Mouse (Mus musculus) cortical plate, adult 2 months (tissue): ENCODE data around the gene Myo3b. TPM values are rescaled to one million over a fixed set of nuclear protein-coding genes. Genes with fewer than 3 reads are reported as not detected.

Experiments used
- H3K27ac ChIP-seq: fragments of 200-500 bp; 2 replicates; pipeline ENCODE4 v1.5.1; 2012; ENCODE audit warnings: low read length, control low read depth, inconsistent platforms; ENCODE audit not compliant: insufficient read depth
- H3K4me1 ChIP-seq: fragments of 200-500 bp; 2 replicates; pipeline ENCODE4 v1.6.1; 2011; ENCODE audit warnings: low read length; ENCODE audit not compliant: control insufficient read depth, insufficient read depth
- H3K4me3 ChIP-seq: fragments of 200-500 bp; 2 replicates; pipeline ENCODE4 v1.5.1; 2011; ENCODE audit warnings: mild to moderate bottlenecking, low read length, control low read depth; ENCODE audit not compliant: insufficient read depth
- CTCF ChIP-seq: fragments of 200-500 bp; IDR thresholded peaks from 2 replicates; pipeline ENCODE4 v1.5.1; 2011; ENCODE audit warnings: mild to moderate bottlenecking, control low read depth, low read length; ENCODE audit not compliant: insufficient read depth; ENCODE audit errors: extremely low read depth
- POLR2A ChIP-seq: fragments of 200-500 bp; IDR thresholded peaks from 2 replicates; pipeline ENCODE4 v1.6.1; 2011; ENCODE audit warnings: mild to moderate bottlenecking, low read length, control low read depth; ENCODE audit not compliant: insufficient read depth; ENCODE audit errors: extremely low read depth
- polyA plus RNA-seq: library from polyadenylated mRNA; depleted of rRNA; stranded (reverse); fragments of >200 nt; gene quantifications from 2 replicates; pipeline ENCODE4 v1.2.3, GENCODE M21; 2012

Gene Myo3b
- polyA plus RNA-seq, 1 experiment, result 0.44 TPM

DNA sequence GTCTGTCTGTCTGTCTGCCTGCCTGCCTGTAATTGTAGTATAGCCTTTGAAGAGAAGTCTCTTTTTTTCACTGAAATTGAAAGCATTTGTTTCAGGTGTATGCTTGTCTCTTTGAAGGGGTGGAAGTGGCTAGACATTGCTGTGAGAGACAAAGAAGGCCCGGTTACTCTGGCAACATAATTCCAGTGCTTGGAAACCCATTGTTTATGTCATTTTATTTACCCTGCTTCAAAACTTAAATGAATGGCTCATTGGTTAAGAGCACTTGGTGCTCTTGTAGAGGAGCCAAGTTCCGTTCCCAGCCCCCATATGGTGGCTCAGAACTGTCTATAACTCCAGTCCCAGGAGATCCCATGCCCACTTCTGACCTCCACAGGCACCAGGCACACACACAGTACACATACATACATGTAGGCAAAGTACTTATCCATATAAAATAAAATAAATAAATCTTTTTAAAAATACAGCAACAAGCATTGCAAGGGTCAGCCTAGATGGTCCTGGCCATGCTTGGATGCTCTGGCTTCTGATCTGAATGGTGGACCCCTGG, 221.8 kb downstream of the Myo3b start:
- H3K27ac ChIP-seq, result no peak overlapping the region
- 0 out of 2 replicates have a peak, but pooled peaks cover 1% of the 10 kb centered on the region for H3K4me1 ChIP-seq
- H3K4me3 ChIP-seq, result no peak overlapping the region
- TF ChIP-seq CTCF (no peak), POLR2A (no peak)

- TF ChIP-seq CTCF, result no peak
- TF ChIP-seq POLR2A, result no peak
- Histone ChIP-seq H3K27ac (no peak overlapping the region), H3K4me3 (no peak overlapping the region)
Observed at GRCm38 (mm10) chr2:70261703-70262564, 223.0 kb downstream of the Myo3b start.

GRCm38 (mm10) chr2:70262565-70263082, 223.7 kb downstream of the Myo3b start:
- no peak overlapping the region for H3K27ac ChIP-seq
- H3K4me3 ChIP-seq, result no peak overlapping the region
- TF ChIP-seq POLR2A (no peak), CTCF (no peak)
- H3K4me1 ChIP-seq, result 0 out of 2 replicates have a peak, but pooled peaks cover 1% of the 10 kb centered on the region

More at GRCm38 (mm10) chr2:70261703-70262564, 223.0 kb downstream of the Myo3b start:
- H3K4me1 ChIP-seq, result 0 out of 2 replicates have a peak, but pooled peaks cover 1% of the 10 kb centered on the region

DNA sequence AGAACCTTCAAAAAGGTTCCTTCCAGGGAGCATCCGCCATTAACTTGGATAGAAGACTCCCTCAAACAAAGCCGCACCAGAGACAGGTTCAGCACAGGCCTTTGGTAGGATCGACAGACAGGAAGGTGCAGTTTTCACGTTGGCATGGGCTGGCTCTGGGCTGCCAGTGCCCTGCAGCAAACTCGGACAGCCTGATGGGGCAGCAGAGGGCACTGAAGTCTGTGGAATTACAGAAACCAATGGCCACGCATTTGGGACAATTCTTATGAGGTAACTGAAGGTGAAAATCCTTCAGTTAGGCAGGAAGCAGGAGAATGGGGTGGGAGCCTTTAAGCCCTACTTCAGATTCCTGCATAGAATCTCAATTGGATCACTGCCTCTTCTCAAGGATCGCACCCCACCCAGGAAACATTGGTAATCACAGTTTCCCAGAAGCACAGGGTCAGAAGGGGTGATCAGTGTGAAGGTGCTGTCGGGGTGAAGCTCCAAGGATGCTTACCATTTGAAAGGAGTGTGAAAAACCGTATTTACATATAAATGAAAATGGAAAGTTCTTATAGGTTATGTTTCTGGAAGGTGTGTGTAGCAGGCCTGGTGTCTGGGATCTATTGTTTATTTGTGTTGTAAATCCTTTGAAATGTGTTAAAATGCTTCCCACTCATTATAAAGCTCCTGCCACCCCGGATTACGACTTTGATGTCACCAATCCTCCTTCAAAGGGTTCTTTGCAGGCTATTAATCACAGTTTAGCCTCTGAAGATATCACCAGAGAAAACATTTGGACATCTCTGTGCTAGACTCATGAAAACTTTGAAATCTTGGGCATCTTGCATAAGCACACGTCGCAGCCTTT, 239.7 kb downstream of the Myo3b start:
- no peak for TF ChIP-seq POLR2A
- TF ChIP-seq CTCF, result peak; percentile 42
- no peaks in the 10 kb centered on the region for H3K4me1 ChIP-seq
- H3K4me3 ChIP-seq, result no peak overlapping the region
- H3K27ac ChIP-seq, result no peak overlapping the region

- H3K4me3 ChIP-seq, result no peak overlapping the region
- no peaks in the 10 kb centered on the region for H3K4me1 ChIP-seq
- H3K27ac ChIP-seq, result no peak overlapping the region
- TF ChIP-seq CTCF, result no peak
- TF ChIP-seq POLR2A, result no peak
Observed at GRCm38 (mm10) chr2:70284109-70284508, 245.2 kb downstream of the Myo3b start.

GRCm38 (mm10) chr2:70291063-70291462, 252.1 kb downstream of the Myo3b start:
- peaks cover 2% of the 10 kb centered on the region; the same call in 1 of the 2 replicates for H3K4me1 ChIP-seq
- H3K4me3 ChIP-seq, result no peak overlapping the region
- TF ChIP-seq CTCF (no peak), POLR2A (no peak)
- no peak overlapping the region for H3K27ac ChIP-seq

DNA sequence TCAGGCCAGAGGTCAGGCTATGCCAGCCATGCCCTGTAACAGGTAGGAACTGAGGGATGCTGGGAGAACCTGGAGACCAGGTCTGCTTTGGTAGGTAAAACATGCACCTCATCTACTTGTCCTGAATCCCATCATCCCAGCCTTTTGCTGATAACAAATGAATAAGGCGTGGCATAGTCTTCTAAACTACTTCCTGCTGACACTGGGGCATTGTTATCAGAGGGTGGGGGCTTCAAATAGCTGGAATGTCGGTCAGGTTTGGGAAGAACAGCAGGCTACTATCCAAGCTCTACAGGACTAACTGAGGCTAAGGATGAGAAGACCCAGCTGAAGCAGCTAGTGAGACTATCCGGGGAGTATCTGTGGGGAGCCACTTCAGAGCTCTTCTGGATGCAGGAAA, 253.8 kb downstream of the Myo3b start:
- no peak overlapping the region for H3K4me3 ChIP-seq
- no peak for TF ChIP-seq CTCF
- no peak for TF ChIP-seq POLR2A
- H3K4me1 ChIP-seq, result peaks cover 2% of the 10 kb centered on the region; the same call in 1 of the 2 replicates
- no peak overlapping the region for H3K27ac ChIP-seq

- no peak overlapping the region for H3K27ac ChIP-seq
- H3K4me3 ChIP-seq, result no peak overlapping the region
- TF ChIP-seq POLR2A, result no peak
- no peak for TF ChIP-seq CTCF
- H3K4me1 ChIP-seq, result no peaks in the 10 kb centered on the region; the same call in 1 of the 2 replicates
Observed at GRCm38 (mm10) chr2:70302905-70303304, 264.0 kb downstream of the Myo3b start.

DNA sequence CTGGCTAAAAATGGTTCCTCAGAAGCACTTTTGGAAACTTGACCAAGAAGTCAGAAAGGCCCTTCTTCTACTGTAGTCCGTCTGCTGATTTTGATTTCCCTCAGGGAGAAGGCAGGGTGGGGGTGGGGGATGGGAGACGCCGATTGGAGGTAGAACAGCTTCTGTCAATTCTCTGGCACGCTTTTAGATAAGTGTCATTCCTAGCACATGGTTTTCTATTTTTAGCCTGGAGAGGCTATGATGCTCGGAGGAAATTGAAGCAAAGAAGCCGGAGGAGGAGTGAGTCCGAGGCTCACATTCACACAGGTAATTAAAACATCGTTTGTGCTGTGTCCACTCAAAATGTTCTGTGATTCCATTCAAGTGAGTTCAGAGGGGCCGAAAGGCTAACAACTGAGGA, 276.2 kb downstream of the Myo3b start:
- Histone ChIP-seq H3K27ac (no peak overlapping the region), H3K4me1 (no peaks in the 10 kb centered on the region), H3K4me3 (no peak overlapping the region)
- no peak for TF ChIP-seq POLR2A
- no peak for TF ChIP-seq CTCF
